Mouse (Mus musculus): ENCODE data around the gene Tenm2. TPM values are rescaled to one million over a fixed set of nuclear protein-coding genes. Genes with fewer than 3 reads are reported as not detected.

Tenm2 gene
- total and polyA plus RNA-seq, 3 experiments = not detected

- no peaks in the 10 kb centered on the region for H3K9me3 ChIP-seq (replicated peaks; ENCODE audit: insufficient read depth, low read length)
- H3K27me3 ChIP-seq (ENCODE audit: control insufficient read depth in 1 of 2, insufficient read depth in 2 of 2, low read length in 2 of 2) = no peaks in the 10 kb centered on the region
- no peak for DNase-seq (ENCODE audit: low read depth, low spot score)
Measured at GRCm38 (mm10) chr11:35985841-35986393, 1249.8 kb downstream of the Tenm2 start.

GRCm38 (mm10) chr11:35982734-35983133, 1253.0 kb downstream of the Tenm2 start:
- no peak overlapping the region for H3K27ac ChIP-seq (ENCODE audit: control insufficient read depth, low read depth, low read length)
- no peak for TF ChIP-seq TCF12 (IDR thresholded peaks at IDR 0.05; ENCODE audit: low read depth, low read length)
- no peak for TF ChIP-seq CHD1 (IDR thresholded peaks at IDR 0.05; ENCODE audit: low read depth, low read length)
- TF ChIP-seq MXI1 (IDR thresholded peaks at IDR 0.05; ENCODE audit: low read depth, low read length) = no peak
- no peak for TF ChIP-seq MYC (IDR thresholded peaks at IDR 0.05; ENCODE audit: low read depth, low read length)
- no peak for TF ChIP-seq TAL1 (IDR thresholded peaks at IDR 0.05; ENCODE audit: low read length)
- TF ChIP-seq MAZ (IDR thresholded peaks at IDR 0.05; ENCODE audit: low read depth, low read length) = no peak
- no peak for TF ChIP-seq GABPA (IDR thresholded peaks at IDR 0.05; ENCODE audit: low read depth, low read length)
- no peak for TF ChIP-seq MAFK (IDR thresholded peaks at IDR 0.05; ENCODE audit: borderline replicate concordance, low read depth, low read length)
- no peak for TF ChIP-seq MEF2A (IDR thresholded peaks at IDR 0.05; ENCODE audit: extremely low read depth, insufficient replicate concordance, low read depth, low read length, poor library complexity, severe bottlenecking)
- TF ChIP-seq NRF1 (IDR thresholded peaks at IDR 0.05; ENCODE audit: insufficient read depth, low read depth, low read length, poor library complexity, severe bottlenecking) = no peak
- no peak for TF ChIP-seq EP300 (IDR thresholded peaks at IDR 0.05; ENCODE audit: low read depth in 1 of 2, low read length in 2 of 2)
- TF ChIP-seq TBP (IDR thresholded peaks at IDR 0.05; ENCODE audit: low read depth, low read length) = no peak
- TF ChIP-seq RCOR1 (IDR thresholded peaks at IDR 0.05; ENCODE audit: low read depth, low read length) = no peak
- TF ChIP-seq ZMIZ1 (IDR thresholded peaks at IDR 0.05; ENCODE audit: low read depth, low read length) = no peak
- no peak for TF ChIP-seq NELFE (IDR thresholded peaks at IDR 0.05; ENCODE audit: low read depth, low read length)
- H3K79me2 ChIP-seq (ENCODE audit: control insufficient read depth, insufficient read depth, low read length, poor library complexity) = no peaks in the 10 kb centered on the region
- no peak overlapping the region for H3K9ac ChIP-seq (ENCODE audit: control insufficient read depth, low read depth, low read length, poor library complexity, severe bottlenecking)
- H3K27me3 ChIP-seq (ENCODE audit: control insufficient read depth in 1 of 2, insufficient read depth in 2 of 2, low read length in 2 of 2) = no peaks in the 10 kb centered on the region
- no peak for DNase-seq (ENCODE audit: low read depth, low spot score)
- no peaks in the 10 kb centered on the region for H3K4me1 ChIP-seq (ENCODE audit: control insufficient read depth in 1 of 2, insufficient read depth in 2 of 2, low read length in 2 of 2)
- no peaks in the 10 kb centered on the region for H3K9me3 ChIP-seq (replicated peaks; ENCODE audit: insufficient read depth, low read length)
- H3K4me3 ChIP-seq (ENCODE audit: control insufficient read depth in 1 of 2, insufficient read depth in 1 of 2, low read depth in 2 of 2, low read length in 2 of 2) = no peak overlapping the region
- H3K36me3 ChIP-seq (ENCODE audit: control insufficient read depth in 1 of 2, insufficient read depth in 2 of 2, low read length in 2 of 2) = no peaks in the 10 kb centered on the region

More at GRCm38 (mm10) chr11:35985841-35986393, 1249.8 kb downstream of the Tenm2 start:
- Histone ChIP-seq H3K79me2 (ENCODE audit: control insufficient read depth, insufficient read depth, low read length, poor library complexity) (no peaks in the 10 kb centered on the region), H3K9ac (ENCODE audit: control insufficient read depth, low read depth, low read length, poor library complexity, severe bottlenecking) (no peak overlapping the region), H3K4me1 (ENCODE audit: control insufficient read depth in 1 of 2, insufficient read depth in 2 of 2, low read length in 2 of 2) (no peaks in the 10 kb centered on the region), H3K27ac (ENCODE audit: control insufficient read depth, low read depth, low read length) (no peak overlapping the region), H3K36me3 (ENCODE audit: control insufficient read depth in 1 of 2, insufficient read depth in 2 of 2, low read length in 2 of 2) (no peaks in the 10 kb centered on the region), H3K4me3 (ENCODE audit: control insufficient read depth in 1 of 2, insufficient read depth in 1 of 2, low read depth in 2 of 2, low read length in 2 of 2) (no peak overlapping the region)
- TF ChIP-seq MYB (IDR thresholded peaks at IDR 0.05; ENCODE audit: low read depth, low read length) = no peak
- no peak for TF ChIP-seq ETS1 (IDR thresholded peaks at IDR 0.05; ENCODE audit: low read depth, low read length)
- TF ChIP-seq GABPA (IDR thresholded peaks at IDR 0.05; ENCODE audit: low read depth, low read length) = no peak
- TF ChIP-seq BHLHE40 (IDR thresholded peaks at IDR 0.05; ENCODE audit: borderline replicate concordance, low read depth, low read length) = no peak
- no peak for TF ChIP-seq POLR2A (IDR thresholded peaks at IDR 0.05; ENCODE audit: control insufficient read depth in 1 of 2, insufficient read depth in 1 of 2, low read depth in 1 of 2, low read length in 2 of 2, poor library complexity in 1 of 2)
- no peak for TF ChIP-seq RAD21 (IDR thresholded peaks at IDR 0.05; ENCODE audit: low read depth, low read length)
- no peak for TF ChIP-seq NELFE (IDR thresholded peaks at IDR 0.05; ENCODE audit: low read depth, low read length)
- no peak for TF ChIP-seq GATA1 (IDR thresholded peaks at IDR 0.05; ENCODE audit: low read depth, low read length)
- no peak for TF ChIP-seq MAFK (IDR thresholded peaks at IDR 0.05; ENCODE audit: borderline replicate concordance, low read depth, low read length)
- no peak for TF ChIP-seq ZMIZ1 (IDR thresholded peaks at IDR 0.05; ENCODE audit: low read depth, low read length)
- no peak for TF ChIP-seq ELF1 (IDR thresholded peaks at IDR 0.05; ENCODE audit: low read depth, low read length)
- no peak for TF ChIP-seq TBP (IDR thresholded peaks at IDR 0.05; ENCODE audit: low read depth, low read length)
- no peak for TF ChIP-seq JUND (IDR thresholded peaks at IDR 0.05; ENCODE audit: low read depth, low read length)
- no peak for TF ChIP-seq ZNF384 (IDR thresholded peaks at IDR 0.05; ENCODE audit: low read depth, low read length)
- no peak for TF ChIP-seq RCOR1 (IDR thresholded peaks at IDR 0.05; ENCODE audit: low read depth, low read length)
- TF ChIP-seq TCF12 (IDR thresholded peaks at IDR 0.05; ENCODE audit: low read depth, low read length) = no peak
- no peak for TF ChIP-seq CTCF (IDR thresholded peaks at IDR 0.05 in 2 of 3, conservative IDR thresholded peaks at IDR 0.05 in 1 of 3; ENCODE audit: control insufficient read depth in 1 of 3, insufficient read depth in 1 of 3, low read depth in 2 of 3, low read length in 3 of 3, poor library complexity in 1 of 3, severe bottlenecking in 1 of 3)
- no peak for TF ChIP-seq MEF2A (IDR thresholded peaks at IDR 0.05; ENCODE audit: extremely low read depth, insufficient replicate concordance, low read depth, low read length, poor library complexity, severe bottlenecking)

Data from MEL (cell line).